Mouse (Mus musculus): ENCODE measurements around the gene Pdzk1. TPM values are rescaled to one million over a fixed set of nuclear protein-coding genes. Genes with fewer than 3 reads are reported as not detected.
A peak's percentile ranks its signal among the peaks of the same experiment; 100 is the strongest.

Gene Pdzk1
- total RNA-seq, 2 experiments from 2014 or later = 0.14 to 0.25 TPM

DNA sequence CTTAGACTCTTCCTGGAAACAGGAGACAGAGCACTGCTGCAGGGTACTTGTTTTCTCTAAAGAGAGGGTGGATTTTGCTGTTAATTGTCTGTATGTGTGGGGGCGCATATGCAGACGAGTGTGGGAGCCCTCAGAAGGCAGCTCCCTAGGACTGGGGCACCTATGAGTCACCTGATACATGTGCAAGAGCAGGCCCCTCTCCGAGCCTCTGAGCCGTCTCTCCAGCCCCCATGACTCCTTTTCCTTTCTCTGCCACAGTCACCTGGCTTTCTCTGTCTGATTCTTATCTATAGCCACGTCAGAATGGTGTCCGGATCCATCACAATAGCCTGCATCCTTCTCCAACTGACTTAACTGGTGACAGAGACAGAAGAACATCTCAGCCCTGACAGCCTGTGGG is 52.5 kb downstream of the Pdzk1 start:
- DNase-seq (ENCODE audit: low spot score in 2 of 2) = no peak

DNA sequence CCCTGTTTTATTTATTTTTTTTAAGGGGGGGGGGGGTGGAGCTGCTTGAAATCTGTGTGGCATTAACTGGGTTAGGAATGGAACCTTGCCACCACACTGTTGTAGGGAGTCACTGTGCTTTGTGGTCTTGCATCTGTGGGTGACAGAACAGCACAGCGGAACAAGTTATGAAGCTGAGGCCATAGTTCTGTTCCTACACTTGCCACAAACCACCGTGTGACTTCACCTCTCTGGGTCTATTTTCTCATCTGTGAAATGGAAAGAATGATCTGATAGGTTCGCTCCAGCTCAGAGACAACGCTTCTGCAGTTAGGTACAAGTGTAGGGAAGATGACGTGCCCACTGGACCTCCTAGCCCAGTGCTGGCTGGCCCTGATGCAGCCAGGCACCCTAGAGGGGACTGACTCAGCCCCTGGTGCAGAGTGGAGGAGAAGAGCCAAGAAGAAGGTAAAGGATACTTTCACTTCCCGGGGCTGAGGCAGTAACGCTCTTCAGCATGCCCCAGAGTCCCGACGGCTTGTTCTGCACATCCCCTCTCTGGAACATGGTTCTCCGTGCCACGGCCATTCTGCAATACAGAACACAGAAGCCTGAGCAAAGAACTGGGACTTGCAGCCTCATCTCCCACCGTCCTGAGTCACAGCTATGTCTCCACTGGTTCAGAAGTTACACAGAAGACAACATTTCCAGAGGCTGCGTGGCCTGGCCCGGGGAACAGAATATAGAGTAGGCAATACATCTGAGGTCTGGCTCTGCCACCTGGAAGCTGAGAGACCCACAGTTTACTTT is 53.2 kb downstream of the Pdzk1 start:
- no peak for DNase-seq (ENCODE audit: low spot score in 2 of 2)

DNA sequence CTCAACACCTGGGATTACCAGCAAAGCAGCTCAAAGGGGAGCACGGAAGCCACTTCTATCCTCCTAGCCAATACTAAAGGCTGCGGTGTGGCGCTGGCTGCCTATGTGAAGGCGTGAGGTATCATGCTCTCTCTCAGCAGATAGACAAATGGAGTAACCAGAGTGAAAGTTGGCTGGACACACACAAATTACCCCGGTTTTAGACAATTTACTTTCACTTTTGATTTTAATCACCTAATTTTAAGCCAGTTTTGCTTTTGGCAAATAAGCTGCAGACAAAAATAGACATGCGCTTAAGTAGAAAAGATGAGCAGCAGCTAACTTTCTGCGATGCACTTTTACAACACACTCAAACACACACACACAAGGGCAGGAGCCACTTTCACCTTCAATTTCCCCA is 54.6 kb downstream of the Pdzk1 start:
- DNase-seq (ENCODE audit: low spot score in 2 of 2) = no peak

DNA sequence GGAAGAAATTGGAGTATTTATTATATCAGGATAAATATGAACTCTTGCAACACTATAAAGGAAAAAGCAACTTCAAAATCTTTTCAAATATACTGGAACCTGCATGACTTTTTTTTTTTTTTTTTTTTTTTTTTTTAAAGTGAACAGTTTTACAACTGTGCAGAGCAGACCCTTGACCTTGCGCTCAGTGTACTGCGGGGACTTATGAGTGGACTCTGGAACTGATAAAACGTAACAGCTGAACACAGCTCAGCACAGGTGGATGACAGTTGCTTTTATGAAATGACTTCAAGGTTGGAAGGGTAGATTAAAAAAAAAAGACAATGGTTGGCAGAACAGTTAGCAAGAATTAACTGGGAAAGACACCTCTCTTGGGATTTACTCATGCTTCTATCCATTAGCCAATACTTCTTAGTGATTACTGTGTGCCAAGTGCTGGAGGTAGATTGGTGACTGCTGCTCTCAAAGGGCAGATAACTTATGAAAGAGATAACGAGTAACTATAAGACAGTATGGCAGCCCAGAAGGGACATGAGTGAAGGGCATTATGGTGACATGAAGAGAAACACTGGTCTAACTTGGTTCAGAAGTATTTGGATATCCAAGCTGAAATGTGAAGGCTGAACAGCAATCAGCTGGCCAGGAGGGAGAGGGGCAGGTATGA is 73.4 kb downstream of the Pdzk1 start:
- DNase-seq (ENCODE audit: low spot score in 2 of 2) = no peak

DNA sequence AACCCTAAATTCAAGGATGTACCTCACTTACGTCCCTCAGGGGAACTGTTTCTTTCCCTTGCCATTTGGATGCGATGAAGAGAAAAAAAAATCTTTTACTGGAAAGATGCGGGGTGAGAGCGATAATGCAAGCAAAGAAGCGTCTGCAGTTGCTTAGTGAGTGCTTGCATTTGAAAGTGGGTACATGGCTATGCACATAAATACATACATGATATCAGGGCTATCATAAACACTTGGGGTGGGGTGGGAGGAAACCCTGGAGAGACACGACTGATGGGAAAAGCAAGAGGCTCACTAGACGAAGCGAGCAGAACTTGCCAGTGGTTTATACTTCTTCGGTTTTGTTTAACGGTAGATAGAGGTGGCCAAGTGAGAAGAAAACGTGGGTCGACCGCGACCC is 75.3 kb downstream of the Pdzk1 start, which contains the start of gene Gja5:
TSS of gene Gja5 (plus strand) at position 301 of the 400 bp plus-strand sequence.
- DNase-seq (ENCODE audit: low spot score in 2 of 2) = no peak

DNA sequence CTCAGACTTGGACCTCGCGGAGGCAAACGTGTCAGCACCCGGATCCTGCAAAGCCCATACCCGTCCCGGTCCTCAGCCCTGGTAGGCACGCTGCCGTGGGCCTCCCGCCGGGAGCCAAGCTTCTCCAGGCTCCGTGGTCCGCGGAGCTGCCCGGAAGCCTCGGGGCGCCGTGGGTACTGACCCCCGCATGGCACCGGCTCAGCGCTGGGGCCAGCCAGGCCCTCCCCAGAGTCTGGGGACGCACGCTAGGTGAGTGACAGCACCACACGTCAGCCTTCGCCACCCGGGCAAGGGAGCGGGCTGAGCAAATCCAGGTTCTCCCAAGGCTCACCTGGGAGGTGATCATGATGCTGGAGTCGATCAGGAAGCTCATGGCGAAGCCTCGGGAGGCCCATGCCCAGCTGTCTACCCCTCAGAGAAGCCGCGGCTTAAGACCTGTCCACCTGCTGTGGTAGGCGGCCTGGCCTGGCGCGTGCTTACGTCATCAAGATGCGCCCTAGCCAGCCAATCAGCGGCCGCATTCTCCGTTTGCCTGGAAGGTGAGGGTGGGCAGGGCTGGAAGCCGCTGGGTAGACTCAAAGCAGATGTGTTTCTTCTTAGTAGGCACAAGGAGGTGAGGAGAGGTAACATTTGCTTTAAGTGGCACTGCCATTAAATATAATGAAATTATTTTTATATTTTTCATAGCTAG is 75.9 kb downstream of the Pdzk1 start, which contains the start of gene Gpr89:
TSS of gene Gpr89 (minus strand) at position 496 of the 691 bp plus-strand sequence.
- DNase-seq (ENCODE audit: low spot score in 2 of 2) = peak; percentile 96

DNA sequence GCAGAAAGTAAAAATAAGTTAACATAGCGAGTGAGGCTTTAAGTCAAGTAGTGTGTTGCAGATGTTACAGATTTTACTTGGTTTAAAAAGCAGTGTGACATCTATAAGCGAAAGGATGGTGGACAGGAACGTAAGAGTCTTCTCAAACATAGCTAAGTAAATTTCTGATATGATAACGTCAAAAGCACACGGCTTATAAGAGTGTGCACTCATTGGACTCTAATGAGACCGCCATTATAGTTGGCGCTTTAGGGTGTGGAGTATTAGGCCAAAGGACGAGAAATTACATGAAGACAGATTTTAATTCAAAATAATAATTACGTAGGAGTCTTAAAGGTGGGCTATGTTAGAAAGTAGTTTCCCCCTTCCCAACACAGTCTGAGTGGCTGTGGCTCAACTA is 76.5 kb downstream of the Pdzk1 start:
- no peak for DNase-seq (ENCODE audit: low spot score in 2 of 2)

Other genes starting within 250 kb of the Pdzk1 start
- gene Polr3gl, start 235.1 kb upstream of the Pdzk1 start, total RNA-seq (2021) = 10 to 100 TPM; 27.5 to 28.6 TPM
- gene Ankrd34a, start 232.6 kb upstream of the Pdzk1 start, total RNA-seq (2021) = 10 to 100 TPM; 41.3 to 45.5 TPM
- 10 to 100 TPM; 40.8 to 44.5 TPM for gene Lix1l, start 228.1 kb upstream of the Pdzk1 start, total RNA-seq (2021)
- 10 to 100 TPM; 69.9 to 75.6 TPM for gene Rbm8a, start 199.4 kb upstream of the Pdzk1 start, total RNA-seq (2021)
- gene Pex11b, start 193.9 kb upstream of the Pdzk1 start, total RNA-seq (2021) = 10 to 100 TPM; 43.2 to 50.3 TPM
- under 1 TPM; 0.25 to 0.34 TPM for gene Gm42957, start 193.8 kb upstream of the Pdzk1 start, total RNA-seq (2021)
- 1 to 10 TPM; 1.4 to 1.8 TPM for gene Itga10, start 183.7 kb upstream of the Pdzk1 start, total RNA-seq (2021)
- 1 to 10 TPM; 6.9 to 7.4 TPM for gene Ankrd35, start 159.2 kb upstream of the Pdzk1 start, total RNA-seq (2021)
- 10 to 100 TPM; 25.6 to 31.7 TPM for gene Pias3, start 132.9 kb upstream of the Pdzk1 start, total RNA-seq (2021)
- gene Nudt17, start 120.7 kb upstream of the Pdzk1 start, total RNA-seq (2021) = 10 to 100 TPM in 1 of 2 experiments, 1 to 10 TPM in 1; 9.8 to 11.0 TPM
- 10 to 100 TPM; 26.4 to 28.1 TPM for gene Polr3c, start 101.7 kb upstream of the Pdzk1 start, total RNA-seq (2021)
- gene Rnf115, start 101.6 kb upstream of the Pdzk1 start, total RNA-seq (2021) = 10 to 100 TPM; 46.3 to 56.3 TPM
- gene Cd160, start 67 bp downstream of the Pdzk1 start, total RNA-seq (2021) = not detected
- 1 to 10 TPM; 1.9 to 2.1 TPM for gene Gja5, start 75.4 kb downstream of the Pdzk1 start, total RNA-seq (2021)
- 10 to 100 TPM; 33.8 to 45.6 TPM for gene Gpr89, start 76.1 kb downstream of the Pdzk1 start, total RNA-seq (2021)
- gene Gja8, start 96.7 kb downstream of the Pdzk1 start, total RNA-seq (2021) = not detected